Mouse (Mus musculus) gonadal fat pad, adult 2 months (tissue): ENCODE results near the gene Arhgef15. TPM values are rescaled to one million over a fixed set of nuclear protein-coding genes. Genes with fewer than 3 reads are reported as not detected.
A peak's percentile ranks its signal among the peaks of the same experiment; 100 is the strongest.
"Not testable (repeated sequence)": the region's sequence is repeated elsewhere in the genome, so short reads cannot be mapped to it uniquely, and the experiment has no call there.

Experiments
- DNase-seq: peaks from one replicate; pipeline ENCODE4 v3.0.0-alpha.2; 2012; ENCODE audit warnings: low read depth
- polyA plus RNA-seq: library from polyadenylated mRNA; depleted of rRNA; stranded (reverse); fragments of >200 nt; gene quantifications from 2 replicates; pipeline ENCODE4 v1.2.3, GENCODE M21; 2012

Gene Arhgef15
- polyA plus RNA-seq, 1 experiment, result 33.0 TPM

- DNase-seq, result no peak
Measured at GRCm38 (mm10) chr11:68965050-68965449, 7.8 kb upstream of the Arhgef15 start.

- no peak for DNase-seq
Measured at GRCm38 (mm10) chr11:68963405-68963804, 6.1 kb upstream of the Arhgef15 start.

DNA sequence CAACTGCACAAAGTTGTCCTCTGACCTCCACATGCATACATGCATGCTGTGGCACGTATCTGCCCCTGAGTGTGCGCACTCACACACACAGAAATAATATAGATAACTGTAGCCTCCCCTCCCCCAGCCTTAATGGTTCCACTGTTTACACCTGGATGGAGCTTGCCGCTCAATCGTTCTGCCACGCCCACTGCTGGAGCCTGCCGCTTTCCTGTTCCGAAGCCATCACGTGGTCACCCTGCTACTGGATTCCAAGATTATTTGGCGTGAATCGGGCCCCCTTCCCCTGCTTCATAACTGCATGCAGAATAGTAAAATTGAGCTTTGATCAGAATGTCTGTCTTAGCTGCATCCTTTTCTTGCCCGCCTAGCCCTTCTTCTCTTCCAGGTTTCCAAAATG lies 4.9 kb upstream of the Arhgef15 start:
- DNase-seq, result not testable (repeated sequence)

DNA sequence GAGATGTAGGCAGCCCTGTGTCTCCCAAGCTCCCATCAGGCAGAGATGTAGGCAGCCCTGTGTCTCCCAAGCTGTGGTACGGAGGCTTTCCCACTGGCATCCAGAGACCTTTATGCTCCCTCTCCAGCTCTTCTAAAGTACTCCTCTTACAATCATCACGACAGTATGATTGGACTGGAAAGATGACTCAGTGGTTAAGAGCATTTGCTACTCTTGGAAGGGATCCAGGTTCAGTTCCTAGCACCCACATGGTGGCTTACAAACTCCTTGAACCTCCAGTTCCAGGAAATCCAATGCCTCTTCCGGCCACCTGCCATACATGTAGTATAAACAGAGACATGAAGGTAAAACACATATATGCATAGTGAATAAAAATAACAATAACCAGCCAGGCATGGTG lies 4.3 kb upstream of the Arhgef15 start:
- no peak for DNase-seq

DNA sequence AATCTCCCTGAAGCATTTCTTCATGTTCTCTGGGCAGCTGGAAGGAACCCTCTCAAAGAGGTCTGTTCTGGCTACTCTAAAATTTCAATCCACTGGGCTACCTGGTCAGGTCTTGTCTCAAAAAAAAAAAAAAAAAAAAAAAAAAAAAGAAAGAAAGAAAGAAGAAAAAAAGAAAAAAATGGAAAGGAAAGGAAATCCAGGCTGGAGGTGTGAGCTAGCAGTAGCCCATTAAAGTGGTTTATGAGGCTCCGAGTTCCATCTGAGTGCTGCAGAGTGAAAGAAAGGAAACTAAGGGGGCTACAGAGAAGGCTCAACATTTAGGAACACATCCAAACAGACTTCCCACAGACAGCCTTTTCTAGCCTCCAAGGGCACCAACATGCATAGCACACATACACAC lies 691 bp upstream of the Arhgef15 start:
- DNase-seq, result no peak

DNA sequence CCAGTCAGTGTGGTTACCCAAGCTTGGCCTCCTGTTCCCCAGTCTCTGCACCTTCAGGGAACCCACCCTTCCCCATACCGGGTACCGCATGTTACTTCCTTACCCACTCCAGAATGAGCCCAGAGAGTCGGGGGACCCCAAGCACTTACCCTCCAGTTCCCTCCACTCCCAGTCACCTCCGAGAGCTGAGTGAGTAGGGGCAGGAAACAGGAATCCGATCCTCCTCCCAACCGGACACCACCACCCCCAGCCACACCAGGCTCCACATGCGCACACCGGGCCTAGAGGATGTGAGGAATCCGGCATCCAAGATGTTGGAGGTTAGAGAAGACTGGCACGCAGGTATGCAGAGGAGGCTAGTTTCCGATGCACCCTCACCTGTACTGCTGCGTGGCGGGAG lies 583 bp downstream of the Arhgef15 start:
- no peak for DNase-seq

- no peak for DNase-seq
Measured at GRCm38 (mm10) chr11:68956107-68956506, 1.2 kb downstream of the Arhgef15 start.

GRCm38 (mm10) chr11:68955473-68955872 lies 1.8 kb downstream of the Arhgef15 start:
- DNase-seq, result no peak

DNA sequence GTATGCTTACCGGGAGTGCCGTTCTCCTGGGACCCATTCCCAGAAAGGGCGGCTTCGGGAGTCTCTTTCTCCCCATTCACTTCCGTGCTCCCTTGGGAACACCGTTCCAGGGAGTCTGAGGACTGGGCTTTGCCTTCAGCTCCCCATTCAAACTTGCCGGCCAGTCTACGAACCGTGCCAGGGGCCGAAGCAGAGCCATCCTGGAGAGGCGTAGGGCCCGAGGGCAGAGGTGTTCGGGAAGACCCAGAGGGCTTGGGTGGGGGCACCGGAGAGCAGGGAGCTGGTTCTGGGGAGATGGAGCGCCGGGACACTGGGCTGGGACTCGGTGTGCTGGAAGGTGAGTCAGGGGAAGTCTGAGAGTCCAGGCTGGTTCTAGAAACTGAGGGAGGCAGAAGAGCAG lies 2.9 kb downstream of the Arhgef15 start:
- DNase-seq, result no peak

- no peak for DNase-seq
Measured at GRCm38 (mm10) chr11:68953903-68954302, 3.4 kb downstream of the Arhgef15 start.

DNA sequence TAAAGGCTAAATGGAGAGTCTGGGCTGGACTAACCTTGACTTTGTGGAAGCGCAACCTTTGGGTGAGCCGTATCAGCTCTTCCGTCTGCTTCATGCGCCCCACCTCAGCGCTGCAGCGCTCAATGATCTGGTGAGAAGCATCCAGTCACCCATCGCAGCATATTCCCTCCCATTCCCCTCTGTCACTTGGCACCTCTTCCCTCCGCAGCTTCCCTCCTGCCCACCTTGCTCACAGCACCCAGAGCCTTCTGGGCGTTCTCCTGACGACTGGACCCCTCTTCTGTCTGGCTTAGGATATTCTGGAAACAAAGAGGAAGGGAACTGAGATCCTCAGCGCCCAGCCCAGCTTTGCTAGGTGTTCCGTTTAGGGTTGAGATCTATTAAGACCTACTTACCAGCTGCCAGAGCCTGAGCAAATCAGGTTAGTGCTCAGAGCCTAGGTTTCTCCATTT lies 9.7 kb downstream of the Arhgef15 start:
- DNase-seq, result no peak

GRCm38 (mm10) chr11:68946806-68947440 lies 10.4 kb downstream of the Arhgef15 start:
- no peak for DNase-seq

DNA sequence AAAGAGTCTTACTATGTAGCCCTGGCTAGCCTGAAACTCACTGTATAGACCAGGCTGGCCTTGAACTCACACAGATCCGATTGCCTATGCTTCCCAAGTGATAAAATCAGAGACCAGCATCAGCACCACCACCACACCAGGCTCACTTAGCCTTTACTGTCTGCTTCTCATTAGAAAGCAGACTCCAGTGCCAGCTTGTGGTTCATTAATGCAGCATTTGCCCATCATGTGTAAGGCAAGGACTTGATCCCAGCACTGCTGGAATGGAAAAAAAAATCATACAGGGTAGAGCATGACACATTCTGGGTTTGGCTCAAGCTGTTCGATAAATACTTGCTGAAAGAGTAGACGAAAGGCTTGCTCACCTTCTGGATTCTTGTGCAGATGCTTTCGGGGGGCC lies 11.3 kb downstream of the Arhgef15 start:
- DNase-seq, result no peak

- DNase-seq, result no peak
Measured at GRCm38 (mm10) chr11:68945245-68945644, 12.0 kb downstream of the Arhgef15 start.

GRCm38 (mm10) chr11:68942731-68943130 lies 14.5 kb downstream of the Arhgef15 start:
- no peak for DNase-seq

DNA sequence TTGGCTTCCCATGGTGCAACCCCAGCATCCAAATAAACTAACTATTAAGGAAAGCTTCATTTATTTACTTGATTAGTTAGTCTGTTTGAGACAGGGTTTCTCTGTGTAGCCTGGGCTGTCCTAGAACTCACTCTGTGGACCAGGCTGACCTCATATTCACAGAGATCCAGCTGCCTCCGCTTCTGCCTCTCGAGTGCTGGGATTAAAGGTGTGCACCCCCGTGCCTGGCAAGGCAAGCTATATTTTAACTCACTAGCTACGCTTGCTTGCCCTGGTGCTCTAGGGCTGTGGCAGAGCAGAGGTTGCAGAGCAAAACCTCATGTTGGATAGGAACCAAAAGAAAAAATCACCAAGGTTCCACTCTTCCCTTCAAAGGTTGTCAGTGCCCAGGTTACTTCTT lies 16.8 kb downstream of the Arhgef15 start:
- DNase-seq, result no peak

- peak; percentile 66 for DNase-seq
Measured at GRCm38 (mm10) chr11:68939451-68940304, 17.6 kb downstream of the Arhgef15 start.

GRCm38 (mm10) chr11:68936951-68937350 lies 20.3 kb downstream of the Arhgef15 start:
- DNase-seq, result not testable (repeated sequence)

- no peak for DNase-seq
Measured at GRCm38 (mm10) chr11:68933885-68934507, 23.3 kb downstream of the Arhgef15 start.

DNA sequence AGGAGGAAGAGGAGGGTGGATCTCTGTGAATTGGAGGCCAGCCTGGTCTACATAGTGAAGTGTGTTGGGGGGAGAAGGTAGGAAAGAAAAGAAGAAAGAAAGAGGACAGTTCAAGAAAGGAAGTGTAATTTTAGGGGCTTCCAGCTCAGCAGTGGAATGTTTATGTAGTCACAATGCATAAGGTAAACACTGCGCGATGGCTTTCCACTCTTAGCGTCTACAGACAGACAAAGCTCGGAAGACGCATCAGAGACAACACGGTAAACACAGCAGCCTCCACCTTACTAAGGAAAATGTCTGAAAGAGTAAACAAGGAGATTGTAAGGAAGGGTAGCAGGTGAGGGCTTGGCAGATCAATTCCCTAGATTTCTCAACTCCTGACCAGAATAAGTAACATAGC lies 27.3 kb downstream of the Arhgef15 start:
- no peak for DNase-seq

- no peak for DNase-seq
Measured at GRCm38 (mm10) chr11:68926981-68927380, 30.3 kb downstream of the Arhgef15 start, which contains the start of gene Odf4. TSS of gene Odf4 (minus strand) at chr11:68927081.

- DNase-seq, result no peak
Measured at GRCm38 (mm10) chr11:68924749-68925148, 32.5 kb downstream of the Arhgef15 start.

DNA sequence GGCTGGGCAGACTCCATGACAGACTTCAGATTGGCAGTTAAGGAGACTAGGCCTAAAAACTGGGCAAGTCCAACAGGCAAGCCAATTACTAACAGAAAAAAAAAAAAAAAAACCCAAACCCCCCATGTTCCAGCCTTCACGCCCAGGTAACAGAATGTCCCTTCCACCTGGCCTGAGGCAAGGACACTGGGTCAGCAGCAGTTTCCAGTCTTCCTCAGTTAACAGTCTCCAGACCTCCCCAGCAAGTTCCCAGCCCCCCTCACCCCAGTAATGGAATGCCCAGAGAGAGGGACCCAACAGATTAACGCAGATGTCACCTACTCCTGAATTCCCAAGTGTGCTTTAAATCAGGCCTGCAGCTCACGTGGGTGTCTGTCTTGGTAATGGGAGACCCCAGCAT lies 34.1 kb downstream of the Arhgef15 start:
- no peak for DNase-seq
